Mouse (Mus musculus): ENCODE measurements around the gene Tspan7.

DNA sequence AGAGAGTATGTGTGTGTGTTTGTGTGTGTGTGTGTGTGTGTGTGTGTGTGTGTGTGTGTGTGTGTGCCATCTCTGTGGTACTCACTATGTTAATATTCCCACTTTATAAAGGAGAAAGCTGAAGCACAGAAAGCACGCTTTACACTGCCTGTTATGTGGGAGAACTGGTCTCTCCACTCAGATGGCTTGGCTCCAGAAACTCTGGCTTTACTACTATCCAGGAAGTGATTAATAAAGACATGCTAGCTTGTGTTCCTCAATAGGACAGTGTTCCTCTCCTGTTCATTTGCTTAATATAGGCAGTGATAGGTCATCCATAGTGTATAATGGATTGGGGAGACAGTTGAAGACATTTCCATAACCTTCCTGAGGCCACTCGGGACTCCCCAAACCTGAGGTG lies 54.1 kb downstream of the Tspan7 start:
- TF ChIP-seq EP300 (IDR thresholded peaks at IDR 0.05; ENCODE audit: low read depth): no peak
- no peak for TF ChIP-seq CTCF (IDR thresholded peaks at IDR 0.05; ENCODE audit: low read depth)
